Mouse (Mus musculus) hindbrain, embryonic 11.5 days (tissue): Measurements from ENCODE around the gene Ppp1ca. TPM values are rescaled to one million over a fixed set of nuclear protein-coding genes. Genes with fewer than 3 reads are reported as not detected.

Experiments
- ATAC-seq: fragments of 200-750 bp; cut with Nextera tagmentation; 2 replicates; pipeline ENCODE4 v1.8.0; 2017; ENCODE audit warnings: mild to moderate bottlenecking, moderate TSS enrichment, moderate library complexity; ENCODE audit not compliant: low FRiP score
- DNase-seq: peaks from one replicate; pipeline ENCODE4 v3.0.0-alpha.2; 2015; ENCODE audit warnings: low spot score
- H3K27ac ChIP-seq: fragments of 300-500 bp; sonication (generic); 2 replicates; pipeline ENCODE4 v1.5.1; 2014; ENCODE audit warnings: mild to moderate bottlenecking, low read depth, low read length
- H3K27me3 ChIP-seq: fragments of 300-500 bp; sonication (generic); 2 replicates; pipeline ENCODE4 v1.6.1; 2014; ENCODE audit warnings: mild to moderate bottlenecking, low read length, moderate library complexity, mixed read lengths; ENCODE audit not compliant: control insufficient read depth, insufficient read depth
- H3K36me3 ChIP-seq: fragments of 300-500 bp; sonication (generic); 2 replicates; pipeline ENCODE4 v1.6.1; 2014; ENCODE audit warnings: mild to moderate bottlenecking, low read length, moderate library complexity, mixed read lengths; ENCODE audit not compliant: control insufficient read depth, insufficient read depth
- H3K4me1 ChIP-seq: fragments of 300-500 bp; sonication (generic); replicated peaks from 2 replicates; pipeline ENCODE4 v1.6.1; 2014; ENCODE audit warnings: low read length, mixed read lengths; ENCODE audit not compliant: control insufficient read depth, insufficient read depth
- H3K4me2 ChIP-seq: fragments of 300-500 bp; sonication (generic); replicated peaks from 2 replicates; pipeline ENCODE4 v1.6.1; 2014; ENCODE audit warnings: mild to moderate bottlenecking, low read depth, low read length
- H3K4me3 ChIP-seq: fragments of 300-500 bp; sonication (generic); 2 replicates; pipeline ENCODE4 v1.5.1; 2014; ENCODE audit warnings: low read depth, low read length
- H3K9ac ChIP-seq: fragments of 300-500 bp; sonication (generic); 2 replicates; pipeline ENCODE4 v1.6.1; 2014; ENCODE audit warnings: low read depth, low read length
- H3K9me3 ChIP-seq: fragments of 300-500 bp; sonication (generic); 2 replicates; pipeline ENCODE4 v1.6.1; 2016; ENCODE audit warnings: low read length; ENCODE audit not compliant: control insufficient read depth
- WGBS: fragments of 180-500 bp; shearing (Covaris S2); extraction: QIAGEN DNeasy Blood & Tissue Kit; methylation state at CpG from one replicate; pipeline ENCODE4 v1.1.7; 2014; 5-methylcytosine and 5-hydroxymethylcytosine counted together
- polyA plus RNA-seq: library from polyadenylated mRNA; unstranded; fragments of >200 nt; fragmentation: Nextera tagmentation; extraction: Ambion mirVana; gene quantifications from 2 replicates; pipeline ENCODE4 v1.2.1, GENCODE M21; 2014

The Ppp1ca gene
- polyA plus RNA-seq, 1 experiment from 2014 or later: 868 TPM

- no peak overlapping the region for H3K9ac ChIP-seq
- H3K27me3 ChIP-seq: peaks cover 42% of the 10 kb centered on the region
- no peaks in the 10 kb centered on the region for H3K9me3 ChIP-seq
- ATAC-seq: no peak
- H3K4me2 ChIP-seq: no peak overlapping the region
- DNase-seq: no peak
- no peaks in the 10 kb centered on the region for H3K36me3 ChIP-seq
- peaks cover 11% of the 10 kb centered on the region for H3K4me1 ChIP-seq
- H3K4me3 ChIP-seq: no peak overlapping the region
- no peak overlapping the region for H3K27ac ChIP-seq
- 23% methylated on average over 4 of the region's 4 CpGs for WGBS
Measured at GRCm38 (mm10) chr19:4211891-4212588, 20.2 kb downstream of the Ppp1ca start.

GRCm38 (mm10) chr19:4213524-4213974 is 21.7 kb downstream of the Ppp1ca start:
- no peak overlapping the region for H3K9ac ChIP-seq
- no peak for ATAC-seq
- no peaks in the 10 kb centered on the region for H3K9me3 ChIP-seq
- no peak for DNase-seq
- H3K4me3 ChIP-seq: no peak overlapping the region
- H3K36me3 ChIP-seq: no peaks in the 10 kb centered on the region
- H3K27ac ChIP-seq: no peak overlapping the region
- no peak overlapping the region for H3K4me2 ChIP-seq
- peaks cover 11% of the 10 kb centered on the region for H3K4me1 ChIP-seq
- peaks cover 43% of the 10 kb centered on the region for H3K27me3 ChIP-seq
- under 1% methylated on average over 9 of the region's 9 CpGs for WGBS

GRCm38 (mm10) chr19:4214071-4214770 is 22.4 kb downstream of the Ppp1ca start, which contains the start of the genes Clcf1 and AC109138.7:
TSS of gene Clcf1 (plus strand) at chr19:4214238.
TSS of gene AC109138.7 (plus strand) at chr19:4214357.
- Histone ChIP-seq H3K27me3 (peaks cover 43% of the 10 kb centered on the region), H3K4me3 (peak within 1 kb of the TSS; percentile 59), H3K27ac (no peak within 1 kb of the TSS), H3K4me2 (peak within 1 kb of the TSS; percentile 100), H3K9me3 (no peaks in the 10 kb centered on the region), H3K36me3 (no peaks in the 10 kb centered on the region), H3K4me1 (peaks cover 11% of the 10 kb centered on the region), H3K9ac (peak within 1 kb of the TSS; percentile 72)
- WGBS: under 1% methylated on average over 48 of the region's 49 CpGs
- DNase-seq (peak; percentile 61), ATAC-seq (peak; percentile 41; the same call in 1 of the 2 replicates)

- Histone ChIP-seq H3K27ac (no peak overlapping the region), H3K36me3 (no peaks in the 10 kb centered on the region), H3K9me3 (no peaks in the 10 kb centered on the region), H3K27me3 (peaks cover 43% of the 10 kb centered on the region), H3K4me2 (peak overlapping the region; percentile 100), H3K9ac (peak overlapping the region; percentile 72), H3K4me3 (peak overlapping the region; percentile 59), H3K4me1 (peaks cover 11% of the 10 kb centered on the region)
- peak; percentile 39; the same call in 1 of the 2 replicates for ATAC-seq
- WGBS: 0% methylated on average over 33 of the region's 81 CpGs
- peak; percentile 54 for DNase-seq
Measured at GRCm38 (mm10) chr19:4214771-4215450, 23.0 kb downstream of the Ppp1ca start.

GRCm38 (mm10) chr19:4215451-4215840 is 23.6 kb downstream of the Ppp1ca start:
- peak overlapping the region; percentile 59 for H3K4me3 ChIP-seq
- DNase-seq: no peak
- no peaks in the 10 kb centered on the region for H3K9me3 ChIP-seq
- H3K4me2 ChIP-seq: peak overlapping the region; percentile 100
- H3K36me3 ChIP-seq: no peaks in the 10 kb centered on the region
- H3K9ac ChIP-seq: peak overlapping the region; percentile 72; the same call in 1 of the 2 replicates
- no peak for ATAC-seq
- WGBS: 2% methylated on average over 19 of the region's 21 CpGs
- H3K4me1 ChIP-seq: peaks cover 11% of the 10 kb centered on the region
- no peak overlapping the region for H3K27ac ChIP-seq
- H3K27me3 ChIP-seq: peaks cover 43% of the 10 kb centered on the region

GRCm38 (mm10) chr19:4216041-4216685 is 24.3 kb downstream of the Ppp1ca start:
- H3K9ac ChIP-seq: no peak overlapping the region
- H3K4me2 ChIP-seq: no peak overlapping the region
- H3K27ac ChIP-seq: no peak overlapping the region
- no peaks in the 10 kb centered on the region for H3K9me3 ChIP-seq
- peak; percentile 54 for DNase-seq
- H3K36me3 ChIP-seq: no peaks in the 10 kb centered on the region
- peak; percentile 8; the same call in 1 of the 2 replicates for ATAC-seq
- 19% methylated on average over 14 of the region's 14 CpGs for WGBS
- peaks cover 11% of the 10 kb centered on the region for H3K4me1 ChIP-seq
- peaks cover 43% of the 10 kb centered on the region for H3K27me3 ChIP-seq
- H3K4me3 ChIP-seq: no peak overlapping the region

- DNase-seq (no peak), ATAC-seq (no peak)
- 16% methylated on average over 4 of the region's 5 CpGs for WGBS
- no peak overlapping the region for H3K27ac ChIP-seq
- H3K4me1 ChIP-seq: peaks cover 11% of the 10 kb centered on the region
- peaks cover 42% of the 10 kb centered on the region for H3K27me3 ChIP-seq
- H3K36me3 ChIP-seq: no peaks in the 10 kb centered on the region
- no peak overlapping the region for H3K9ac ChIP-seq
- no peak overlapping the region for H3K4me3 ChIP-seq
- H3K9me3 ChIP-seq: no peaks in the 10 kb centered on the region
- no peak overlapping the region for H3K4me2 ChIP-seq
Measured at GRCm38 (mm10) chr19:4217140-4217539, 25.3 kb downstream of the Ppp1ca start.

- no peak overlapping the region for H3K27ac ChIP-seq
- 54% methylated on average over 3 of the region's 3 CpGs for WGBS
- no peak overlapping the region for H3K9ac ChIP-seq
- DNase-seq: no peak
- no peak overlapping the region for H3K4me3 ChIP-seq
- peaks cover 35% of the 10 kb centered on the region for H3K27me3 ChIP-seq
- no peak overlapping the region for H3K4me2 ChIP-seq
- no peaks in the 10 kb centered on the region for H3K9me3 ChIP-seq
- peaks cover 10% of the 10 kb centered on the region for H3K4me1 ChIP-seq
- H3K36me3 ChIP-seq: no peaks in the 10 kb centered on the region
- no peak for ATAC-seq
Measured at GRCm38 (mm10) chr19:4217855-4218254, 26.0 kb downstream of the Ppp1ca start.
